ENCODE assay signal across 17 mouse cellular contexts in the genomic region with DNA sequence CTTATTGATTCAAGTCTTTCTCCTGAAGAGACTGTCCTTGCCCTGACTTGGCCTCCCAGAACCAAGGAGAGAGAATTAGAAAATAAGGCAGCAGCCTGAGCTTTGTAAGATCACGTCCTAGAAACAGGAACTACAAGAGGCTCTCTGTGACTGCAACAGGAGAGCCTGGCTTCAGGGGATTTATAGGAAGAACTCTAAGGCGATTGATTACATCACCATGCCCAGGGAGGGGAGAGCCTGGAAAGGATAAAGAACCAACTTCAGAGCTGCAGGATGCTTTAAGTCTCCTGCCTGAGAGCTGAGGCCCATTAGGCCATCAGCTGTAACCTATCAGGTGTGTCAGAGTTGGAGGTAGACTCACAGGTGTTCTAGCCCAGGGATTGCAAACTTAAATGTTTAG.
DNase-seq lines count a peak whose midpoint lies in the region; ATAC-seq lines count a peak whose summit lies in the region.
"Had no signal": no experiment of that assay in that cellular context is flagged by ENCODE, and none has a peak within 500 bp of the region (broad histone marks: within the 10 kb centered on the region; RNA-seq: fewer than 3 reads in every experiment).

No protein-coding gene starts in this region.

- no peak overlapping the region for H3K9ac ChIP-seq in midbrain, embryonic 11.5 days (ENCODE audit: low read length)
- H3K9ac ChIP-seq in midbrain, embryonic 14.5 days (replicated peaks; ENCODE audit: low read length), result no peak overlapping the region
- no peak overlapping the region for H3K9ac ChIP-seq in embryonic facial prominence, embryonic 12.5 days
- no peak overlapping the region for H3K9ac ChIP-seq in kidney, embryonic 16.5 days (replicated peaks; ENCODE audit: low read length)
- H3K9ac ChIP-seq: forebrain, embryonic 15.5 days had no signal

- peak; percentile 19 for DNase-seq in embryo, embryonic 10 days (ENCODE audit: low spot score)
- DNase-seq in embryo, embryonic 9.5 days (ENCODE audit: extremely low spot score), result no peak
- DNase-seq in midbrain, embryonic 11.5 days (ENCODE audit: low spot score, missing footprints), result no peak
- no peak for DNase-seq in midbrain, embryonic 14.5 days
- DNase-seq in adrenal gland, adult (ENCODE audit: inconsistent age in 2 of 2, low spot score in 1 of 2), result no peak
- DNase-seq: cerebellum, adult 9-11 months; gastrocnemius, adult 2 months; heart, adult 2 months; kidney, adult 11 months; kidney, postnatal 25 days; liver; lung, adult 18-20 months; right cerebral cortex, postnatal 4 days had no signal

- H3K27me3 ChIP-seq in midbrain, embryonic 11.5 days (ENCODE audit: control insufficient read depth, insufficient read depth, low read length), result no peaks in the 10 kb centered on the region
- no peaks in the 10 kb centered on the region for H3K27me3 ChIP-seq in midbrain, embryonic 14.5 days (ENCODE audit: control insufficient read depth, insufficient read depth, low read length)
- H3K27me3 ChIP-seq in embryonic facial prominence, embryonic 12.5 days, result no peaks in the 10 kb centered on the region
- H3K27me3 ChIP-seq in kidney, embryonic 16.5 days (ENCODE audit: insufficient read depth, low read length), result no peaks in the 10 kb centered on the region
- H3K27me3 ChIP-seq: forebrain, embryonic 15.5 days had no signal

- H3K4me3 ChIP-seq in midbrain, embryonic 11.5 days (ENCODE audit: low read depth, low read length), result no peak overlapping the region
- no peak overlapping the region for H3K4me3 ChIP-seq in midbrain, embryonic 14.5 days (replicated peaks; ENCODE audit: low read depth, low read length)
- no peak overlapping the region for H3K4me3 ChIP-seq in embryonic facial prominence, embryonic 12.5 days
- H3K4me3 ChIP-seq in kidney, embryonic 16.5 days (ENCODE audit: low read length), result no peak overlapping the region
- H3K4me3 ChIP-seq: forebrain, embryonic 15.5 days; gastrocnemius, adult 2 months; heart, adult 2 months had no signal

- H3K27ac ChIP-seq in midbrain, embryonic 11.5 days (ENCODE audit: low read depth, low read length), result no peak overlapping the region
- no peak overlapping the region for H3K27ac ChIP-seq in midbrain, embryonic 14.5 days (replicated peaks; ENCODE audit: low read depth, low read length)
- peak overlapping the region; percentile 31; the same call in 1 of the 2 replicates for H3K27ac ChIP-seq in embryonic facial prominence, embryonic 12.5 days
- H3K27ac ChIP-seq in kidney, embryonic 16.5 days (ENCODE audit: low read length), result no peak overlapping the region
- H3K27ac ChIP-seq: forebrain, embryonic 15.5 days; gastrocnemius, adult 2 months; heart, adult 2 months had no signal

- no peaks in the 10 kb centered on the region for H3K36me3 ChIP-seq in midbrain, embryonic 11.5 days (ENCODE audit: control insufficient read depth, insufficient read depth, low read length)
- no peaks in the 10 kb centered on the region for H3K36me3 ChIP-seq in midbrain, embryonic 14.5 days (ENCODE audit: control insufficient read depth, insufficient read depth, low read length)
- H3K36me3 ChIP-seq in embryonic facial prominence, embryonic 12.5 days, result no peaks in the 10 kb centered on the region
- H3K36me3 ChIP-seq in kidney, embryonic 16.5 days (ENCODE audit: insufficient read depth, low read length), result no peaks in the 10 kb centered on the region
- H3K36me3 ChIP-seq: forebrain, embryonic 15.5 days had no signal

- H3K4me2 ChIP-seq in midbrain, embryonic 11.5 days, result no peak overlapping the region
- no peak overlapping the region for H3K4me2 ChIP-seq in midbrain, embryonic 14.5 days (ENCODE audit: low read length)
- H3K4me2 ChIP-seq in embryonic facial prominence, embryonic 12.5 days (replicated peaks), result no peak overlapping the region
- H3K4me2 ChIP-seq in kidney, embryonic 16.5 days (replicated peaks; ENCODE audit: low read depth, low read length), result no peak overlapping the region
- H3K4me2 ChIP-seq: forebrain, embryonic 15.5 days had no signal

- peaks cover 5% of the 10 kb centered on the region; the same call in 1 of the 2 replicates for H3K4me1 ChIP-seq in midbrain, embryonic 11.5 days (ENCODE audit: control insufficient read depth, insufficient read depth, low read length)
- no peaks in the 10 kb centered on the region; the same call in 1 of the 2 replicates for H3K4me1 ChIP-seq in midbrain, embryonic 14.5 days (ENCODE audit: control insufficient read depth, insufficient read depth, low read length)
- peaks cover 7% of the 10 kb centered on the region; the same call in 1 of the 2 replicates for H3K4me1 ChIP-seq in embryonic facial prominence, embryonic 12.5 days
- H3K4me1 ChIP-seq in kidney, embryonic 16.5 days (ENCODE audit: insufficient read depth, low read length), result no peaks in the 10 kb centered on the region
- H3K4me1 ChIP-seq: forebrain, embryonic 15.5 days had no signal

- peak; percentile 35; the same call in 1 of the 2 replicates for ATAC-seq in midbrain, embryonic 11.5 days (ENCODE audit: low FRiP score)
- ATAC-seq in midbrain, embryonic 14.5 days (ENCODE audit: low FRiP score, low TSS enrichment), result no peak
- ATAC-seq in embryonic facial prominence, embryonic 12.5 days (ENCODE audit: insufficient number of reproducible peaks, insufficient read depth, low FRiP score, low TSS enrichment), result no peak
- peak; percentile 42; the same call in 1 of the 2 replicates for ATAC-seq in megakaryocyte progenitor cell, adult 5-6 weeks (replicated peaks; ENCODE audit: poor library complexity)
- no peak for ATAC-seq in kidney, embryonic 16.5 days (ENCODE audit: low FRiP score, low TSS enrichment)
- ATAC-seq: forebrain, embryonic 15.5 days had no signal

- no peaks in the 10 kb centered on the region for H3K9me3 ChIP-seq in midbrain, embryonic 11.5 days (ENCODE audit: control insufficient read depth, low read length)
- H3K9me3 ChIP-seq in midbrain, embryonic 14.5 days (ENCODE audit: control insufficient read depth, low read length), result no peaks in the 10 kb centered on the region
- no peaks in the 10 kb centered on the region for H3K9me3 ChIP-seq in embryonic facial prominence, embryonic 12.5 days
- H3K9me3 ChIP-seq in kidney, embryonic 16.5 days (ENCODE audit: low read length), result no peaks in the 10 kb centered on the region
- H3K9me3 ChIP-seq: forebrain, embryonic 15.5 days had no signal

- 22% methylated on average over 2 of the region's 2 CpGs for WGBS in midbrain, embryonic 11.5 days
- 26% methylated on average over 2 of the region's 2 CpGs for WGBS in midbrain, embryonic 14.5 days
- 11% methylated on average over 2 of the region's 2 CpGs for WGBS in embryonic facial prominence, embryonic 12.5 days
- WGBS in kidney, embryonic 16.5 days, result 34% methylated on average over 2 of the region's 2 CpGs

Comparison
In these comparisons a context has a peak if more than half of its experiments do, and no peak if none do; other contexts are left out.
1. ATAC-seq: peak in midbrain, embryonic 11.5 days (single experiment) and megakaryocyte progenitor cell, adult 5-6 weeks (single experiment); none in midbrain, embryonic 14.5 days (single experiment), embryonic facial prominence, embryonic 12.5 days (single experiment) and kidney, embryonic 16.5 days (single experiment).